Mouse (Mus musculus): ENCODE measurements around the gene Bcat1.

DNA sequence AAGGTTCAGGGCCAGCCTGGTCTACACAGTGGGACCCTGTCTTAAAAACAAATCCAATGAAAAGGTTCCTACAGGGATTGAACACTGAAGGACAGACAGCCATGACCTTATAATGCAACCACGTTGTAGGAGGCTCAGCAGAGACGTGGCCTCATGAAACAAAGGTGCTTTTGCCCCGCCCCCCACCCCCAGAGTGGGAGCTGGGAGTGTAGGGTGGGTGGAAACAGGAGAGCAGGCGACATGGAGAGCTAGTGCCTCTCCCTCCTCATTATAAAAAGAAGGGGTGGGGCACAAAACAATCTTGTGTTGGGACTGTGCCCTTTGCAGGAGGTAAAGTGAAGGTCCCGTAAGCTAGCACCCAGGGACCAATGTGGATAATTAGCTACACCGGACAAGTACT, 74.5 kb downstream of the Bcat1 start:
- TF ChIP-seq CTCF (IDR thresholded peaks at IDR 0.05; ENCODE audit: low read depth, low read length) (no peak), EP300 (IDR thresholded peaks at IDR 0.05; ENCODE audit: insufficient read depth, low read depth, low read length) (no peak), POLR2A (IDR thresholded peaks at IDR 0.05; ENCODE audit: insufficient read depth, low read length) (no peak)

Measured in ES-Bruce4 (cell line).